Mouse (Mus musculus) stomach, postnatal 0 days (tissue): ENCODE results near the gene Zkscan3.

Experiments
- CTCF ChIP-seq: IDR thresholded peaks from 2 replicates; pipeline ENCODE4 v1.5.1; 2016; ENCODE audit warnings: antibody characterized with exemption, low read depth, mild to moderate bottlenecking, moderate library complexity
- EP300 ChIP-seq: optimal IDR thresholded peaks from 2 replicates; pipeline ENCODE3; 2016; ENCODE audit warnings: antibody characterized with exemption

GRCm38 (mm10) chr13:21414231-21415212 is 12.0 kb upstream of the Zkscan3 start:
- TF ChIP-seq CTCF: no peak
- TF ChIP-seq EP300: no peak
